Mouse (Mus musculus) CD8-positive naive resting alpha-beta T cell, adult 2 months (primary cell): Measurements from ENCODE around the gene Htr2c.

Experiments
- DNase-seq, 2 experiments: peaks; one replicate each; pipeline ENCODE4 v3.0.0; 2022; ENCODE audit warnings: low read depth in 2 of 2, low spot score in 2 of 2

The Htr2c gene

DNA sequence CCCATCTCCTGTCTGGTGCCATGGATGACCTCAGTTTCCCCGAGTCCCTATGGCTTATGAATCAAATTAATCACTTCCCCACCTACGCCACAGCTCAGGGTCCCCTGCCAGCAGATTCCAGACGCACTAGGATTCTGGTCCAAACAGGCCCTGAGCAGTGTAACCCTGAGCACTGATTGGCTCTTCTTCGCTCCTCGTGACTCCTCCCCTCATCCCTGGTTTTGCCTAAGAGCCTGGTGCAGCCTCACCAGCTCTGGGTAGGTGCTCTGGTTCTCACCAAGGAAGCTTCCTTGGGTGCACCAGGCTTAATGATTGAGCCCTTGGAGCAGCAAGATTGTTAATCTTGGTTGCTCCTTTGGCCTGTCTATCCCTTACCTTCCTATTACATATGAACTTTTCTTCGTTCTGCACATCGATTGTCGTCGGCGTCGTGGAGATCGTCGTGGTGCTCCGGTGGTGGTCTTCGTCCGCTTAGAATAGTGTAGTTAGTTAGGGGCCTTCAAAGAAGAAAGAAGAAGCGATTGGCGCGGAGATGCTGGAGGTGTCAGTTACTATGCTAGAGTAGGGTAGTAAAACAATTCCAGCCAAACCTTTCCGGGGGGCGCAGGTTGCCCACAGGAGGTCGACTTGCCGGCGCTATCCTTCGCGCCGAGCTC, at the start of gene Htr2c:
TSS of gene Htr2c (plus strand) at position 256 of the 656 bp plus-strand sequence.
- DNase-seq = no peak

DNA sequence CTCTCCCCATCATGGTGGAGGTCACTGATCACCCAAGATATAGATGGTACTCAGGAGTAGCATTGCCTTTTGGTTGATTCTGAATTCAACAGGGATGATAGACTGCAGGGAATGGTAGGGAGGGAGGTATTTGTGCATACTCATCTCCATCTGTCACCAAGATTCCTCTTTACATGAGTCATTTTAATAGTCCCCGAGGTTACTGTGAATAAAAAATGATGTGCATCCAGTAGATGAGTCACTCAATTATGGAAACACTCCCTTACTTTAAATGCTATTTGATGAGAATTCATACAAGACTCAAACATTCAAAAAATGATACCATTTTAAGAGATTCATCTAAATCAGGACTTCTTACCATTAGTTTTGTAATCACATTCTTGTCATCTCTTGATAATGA, 34.1 kb upstream of the Htr2c start:
- DNase-seq = no peak

DNA sequence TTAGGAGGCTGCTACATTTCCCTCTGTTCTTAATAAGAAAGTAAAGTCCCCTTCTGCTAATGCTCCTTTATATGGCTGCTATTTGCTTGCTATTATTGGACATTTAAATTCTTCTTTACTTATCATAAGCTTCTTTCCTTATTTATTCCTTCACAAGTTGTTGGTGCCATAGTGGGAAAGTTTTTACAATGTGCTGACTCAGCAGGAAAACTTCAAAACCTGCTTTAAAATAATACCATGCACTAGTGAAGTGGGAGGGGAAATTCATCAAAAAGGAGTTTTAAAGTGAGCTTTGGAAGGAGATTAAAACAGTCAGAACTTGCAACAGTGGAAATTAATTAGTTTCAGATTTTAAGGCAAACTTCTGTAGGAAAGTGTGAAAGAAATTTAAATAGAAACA, 26.0 kb upstream of the Htr2c start:
- no peak for DNase-seq

DNA sequence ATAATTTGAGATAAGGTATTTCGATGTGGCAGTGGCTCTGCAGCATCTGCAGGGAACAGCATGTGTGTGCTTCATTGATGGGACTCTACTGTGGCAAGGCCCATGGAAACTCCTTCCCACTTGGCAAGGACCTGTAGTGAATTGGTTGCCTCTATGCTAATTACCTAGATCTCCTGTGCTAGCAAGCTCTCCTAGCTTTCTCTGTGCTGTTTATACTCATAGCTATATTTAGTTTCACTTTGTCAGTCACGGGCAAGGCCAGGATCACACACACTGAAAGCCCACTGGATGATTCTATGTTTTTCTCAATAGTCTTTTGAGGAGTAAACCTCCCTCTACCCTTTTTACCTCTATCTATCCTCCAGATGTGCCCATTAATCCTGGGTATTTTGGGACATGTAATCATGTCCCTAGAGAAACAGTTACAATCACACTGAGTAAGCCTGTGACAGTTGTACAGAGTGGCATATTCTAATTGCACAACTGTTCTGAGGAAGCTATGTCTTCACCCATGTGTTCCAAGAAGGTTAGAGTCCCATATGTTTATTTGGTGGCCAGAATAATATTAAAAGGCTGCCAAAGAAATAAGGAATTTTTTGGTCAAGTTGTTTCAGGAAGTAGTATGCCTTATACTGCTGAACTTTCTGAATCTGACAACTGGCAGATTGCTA, 16.0 kb upstream of the Htr2c start:
- DNase-seq = no peak

DNA sequence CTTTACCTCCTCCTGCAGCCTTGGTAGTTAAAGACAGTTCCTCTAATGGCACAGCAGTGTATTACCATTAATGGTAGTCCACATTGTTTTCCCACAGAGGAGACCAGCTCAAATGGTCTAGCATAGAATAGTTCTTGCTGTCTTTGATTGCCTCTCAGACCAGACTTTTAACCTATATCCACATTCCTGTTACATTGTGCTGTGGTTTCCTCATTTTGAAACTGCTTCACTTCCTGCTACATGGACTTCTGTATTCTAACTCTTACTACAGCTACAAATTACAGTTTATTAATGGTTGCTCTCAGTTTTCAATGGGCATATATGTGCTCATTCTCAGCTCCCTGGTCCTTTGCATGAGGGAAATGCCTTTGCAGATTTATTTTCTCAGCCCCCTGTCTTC, 15.3 kb upstream of the Htr2c start:
- no peak for DNase-seq

- DNase-seq = no peak
These were observed 3.7 kb upstream of the Htr2c start for GRCm38 (mm10) chrX:146958608-146959007.

- no peak for DNase-seq
These were observed 2.4 kb upstream of the Htr2c start for GRCm38 (mm10) chrX:146959960-146960359.

DNA sequence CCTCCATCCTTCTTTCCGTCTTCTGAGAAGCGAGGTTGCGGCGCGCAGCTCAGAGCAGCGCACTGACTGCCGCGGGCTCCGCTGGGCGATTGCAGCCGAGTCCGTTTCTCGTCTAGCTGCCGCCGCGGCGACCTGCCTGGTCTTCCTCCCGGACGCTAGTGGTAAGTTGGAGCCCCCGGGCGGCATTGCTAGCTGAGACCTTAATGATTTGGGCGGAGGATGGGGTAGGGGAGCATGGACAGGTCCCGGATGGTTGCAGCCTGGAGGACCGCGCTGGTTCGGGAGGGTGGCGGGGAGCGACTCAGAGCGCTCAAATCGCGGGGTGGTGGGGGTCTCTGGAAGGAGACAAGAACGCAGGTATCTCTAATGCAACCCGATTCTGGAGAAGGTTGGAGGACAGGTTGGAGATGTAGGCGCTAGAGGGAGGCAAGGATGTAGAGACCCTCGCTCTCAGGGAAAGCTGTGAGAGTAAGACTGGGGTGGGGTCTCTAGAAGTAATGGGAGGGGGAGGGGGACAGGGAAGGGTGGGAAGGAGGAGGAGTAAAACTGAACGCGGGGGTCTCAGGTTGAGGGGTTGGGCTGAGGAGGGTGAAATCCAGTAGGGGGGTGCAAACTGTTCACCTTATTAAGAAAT, 718 bp downstream of the Htr2c start:
- DNase-seq = no peak

- DNase-seq = no peak
These were observed 17.6 kb downstream of the Htr2c start for GRCm38 (mm10) chrX:146979931-146980330.

- DNase-seq = no peak
These were observed 93.4 kb downstream of the Htr2c start for GRCm38 (mm10) chrX:147055730-147056129.

- DNase-seq = no peak
These were observed 109.3 kb downstream of the Htr2c start for GRCm38 (mm10) chrX:147071622-147072021.

GRCm38 (mm10) chrX:147119155-147119554, 156.8 kb downstream of the Htr2c start:
- no peak for DNase-seq

DNA sequence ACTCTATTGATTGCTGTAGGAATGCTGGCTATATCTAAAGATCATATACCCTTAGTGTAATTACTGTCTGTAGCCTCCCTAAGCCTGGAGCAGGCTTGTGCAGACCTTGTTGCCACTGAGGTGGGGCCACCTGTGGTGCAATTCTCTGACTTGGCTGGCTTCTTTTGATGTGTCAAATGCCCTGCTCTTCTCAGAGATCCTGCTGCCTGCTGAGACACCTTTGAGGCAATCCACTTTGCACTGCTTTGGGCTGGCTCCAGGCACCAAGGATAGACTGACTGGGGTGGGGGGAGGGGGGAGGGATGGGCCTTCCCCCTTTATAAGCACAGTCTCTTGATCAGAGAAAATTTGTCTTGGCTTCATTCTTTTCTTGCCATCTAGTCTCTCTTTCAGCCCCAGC, 252.9 kb downstream of the Htr2c start:
- no peak for DNase-seq

GRCm38 (mm10) chrX:147217382-147218013, 255.2 kb downstream of the Htr2c start:
- DNase-seq = no peak

- no peak for DNase-seq
These were observed 276.7 kb downstream of the Htr2c start for GRCm38 (mm10) chrX:147238806-147239542.
